Mouse (Mus musculus): ENCODE measurements around the gene Vash1. TPM values are rescaled to one million over a fixed set of nuclear protein-coding genes. Genes with fewer than 3 reads are reported as not detected.

The Vash1 gene
- polyA plus RNA-seq (2015; fragmentation: Nextera tagmentation; extraction: Ambion mirVana), result 6.4 and 6.8 TPM in 2 replicates

DNA sequence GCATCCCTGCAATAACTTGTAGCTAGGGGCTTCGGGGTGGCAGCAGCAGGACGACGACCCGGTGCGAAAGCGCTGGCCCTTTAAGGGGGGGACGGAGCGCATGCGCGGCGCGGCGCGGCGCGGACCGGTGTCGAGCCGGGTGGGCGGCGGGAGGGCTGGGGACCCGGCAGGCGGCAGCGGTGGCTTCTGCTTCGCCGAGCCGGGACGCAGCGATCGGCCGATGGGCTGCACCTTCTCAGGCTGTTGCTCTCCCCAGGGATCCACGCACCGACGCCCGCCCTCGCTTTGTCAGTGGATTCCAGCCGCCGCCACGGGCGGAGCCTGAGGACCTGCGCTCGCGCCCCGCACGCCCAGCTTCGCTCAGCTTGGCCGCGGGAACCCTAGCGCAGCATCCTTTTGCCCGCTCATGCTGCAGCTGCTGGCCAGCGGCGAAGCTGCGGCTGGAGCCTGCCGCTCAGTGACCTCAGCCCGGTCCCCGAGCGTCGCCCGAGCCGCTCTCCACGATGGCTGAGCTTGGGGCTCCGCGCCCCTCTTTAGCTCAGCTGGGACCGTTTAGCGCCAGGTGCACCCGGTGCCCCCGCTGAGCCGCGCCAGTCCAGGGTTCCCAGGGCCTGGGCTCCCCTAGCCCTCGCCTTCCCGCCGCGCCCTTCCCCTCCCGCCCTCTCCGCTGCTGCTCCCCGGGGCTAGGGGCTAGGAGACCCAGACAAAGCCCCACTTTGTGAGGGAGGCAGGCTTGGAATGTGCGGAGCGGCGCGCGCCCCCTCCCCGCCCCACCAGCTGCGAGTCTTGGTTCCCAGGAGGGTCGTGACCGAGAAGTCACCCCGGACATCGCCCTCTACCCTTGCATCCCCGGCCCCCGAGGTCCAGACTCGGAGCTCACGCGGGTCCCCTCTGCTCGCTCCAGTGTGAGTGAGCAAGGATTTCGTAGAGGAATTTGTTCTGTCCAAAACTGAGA, at the start of gene Vash1:
TSS of gene Vash1 (plus strand) at position 110 of the 955 bp plus-strand sequence.
- H3K36me3 ChIP-seq (ENCODE audit: insufficient read depth, low read length), result no peaks in the 10 kb centered on the region
- H3K9me3 ChIP-seq (replicated peaks; ENCODE audit: low read length), result no peaks in the 10 kb centered on the region; the same call in 1 of the 2 replicates
- H3K4me3 ChIP-seq (replicated peaks; ENCODE audit: low read depth, low read length), result peak within 1 kb of the TSS; percentile 70
- no peak for TF ChIP-seq CTCF (IDR thresholded peaks at IDR 0.05; ENCODE audit: low read depth)
- peaks cover 13% of the 10 kb centered on the region; the same call in 1 of the 2 replicates for H3K4me1 ChIP-seq (replicated peaks; ENCODE audit: insufficient read depth, low read length)
- peak; percentile 71 for DNase-seq (ENCODE audit: low spot score)
- peak within 1 kb of the TSS; percentile 72 for H3K9ac ChIP-seq (ENCODE audit: low read depth, low read length)
- H3K4me2 ChIP-seq (ENCODE audit: low read length), result peak within 1 kb of the TSS; percentile 100
- peak; percentile 55; the same call in 1 of the 2 replicates for ATAC-seq (replicated peaks; ENCODE audit: low FRiP score, low read depth)
- under 1% methylated on average over 90 of the region's 94 CpGs for WGBS
- peak within 1 kb of the TSS; percentile 44; the same call in 1 of the 2 replicates for H3K27ac ChIP-seq
- H3K27me3 ChIP-seq (ENCODE audit: insufficient read depth, low read length), result no peaks in the 10 kb centered on the region

DNA sequence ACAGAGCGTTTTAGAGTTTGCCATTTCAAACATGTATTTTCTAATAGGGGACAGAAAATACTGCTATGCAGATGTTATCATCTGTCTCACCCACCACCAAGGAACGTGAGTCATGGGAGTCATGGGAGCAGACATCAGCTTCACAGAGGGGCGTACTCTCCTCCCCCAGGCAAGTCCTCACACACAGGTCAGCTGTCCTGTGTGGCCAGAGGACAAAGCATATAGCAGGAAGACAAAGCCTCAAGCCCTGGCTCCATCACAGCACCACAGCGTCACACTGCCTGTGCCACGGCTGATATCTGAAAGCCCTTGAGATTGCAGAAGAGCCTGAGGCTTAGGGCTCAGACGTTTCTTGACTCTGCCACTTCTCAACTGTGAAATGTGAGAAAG, 49.7 kb upstream of the Vash1 start:
- Histone ChIP-seq H3K27me3 (ENCODE audit: insufficient read depth, low read length) (no peaks in the 10 kb centered on the region), H3K4me2 (ENCODE audit: low read length) (no peak overlapping the region), H3K9ac (ENCODE audit: low read depth, low read length) (no peak overlapping the region), H3K36me3 (ENCODE audit: insufficient read depth, low read length) (no peaks in the 10 kb centered on the region), H3K9me3 (replicated peaks; ENCODE audit: low read length) (no peaks in the 10 kb centered on the region), H3K4me1 (replicated peaks; ENCODE audit: insufficient read depth, low read length) (no peaks in the 10 kb centered on the region), H3K4me3 (replicated peaks; ENCODE audit: low read depth, low read length) (no peak overlapping the region), H3K27ac (no peak overlapping the region)
- DNase-seq (ENCODE audit: low spot score), result no peak
- TF ChIP-seq CTCF (IDR thresholded peaks at IDR 0.05; ENCODE audit: low read depth), result no peak
- ATAC-seq (replicated peaks; ENCODE audit: low FRiP score, low read depth), result no peak
- WGBS, result 48% methylated on average over 6 of the region's 6 CpGs

DNA sequence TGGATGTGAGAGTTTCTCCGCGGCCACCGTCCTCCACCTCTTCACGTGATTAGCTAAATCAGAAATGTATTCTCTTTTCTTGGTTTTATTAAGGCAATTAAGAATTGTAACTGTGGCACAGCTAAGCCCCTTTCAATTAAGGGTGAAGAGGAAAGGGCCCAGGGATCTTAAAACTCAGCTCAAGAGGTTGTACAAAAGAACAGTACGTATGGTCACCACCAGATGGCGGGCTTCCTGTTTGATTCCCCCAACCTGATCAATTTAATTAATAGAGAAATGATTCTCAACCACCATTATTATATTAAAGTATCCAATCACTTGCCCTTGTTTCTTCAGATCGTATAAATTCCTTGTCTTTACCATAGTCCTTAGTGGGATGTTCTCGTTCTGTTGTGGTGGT, 36.7 kb upstream of the Vash1 start:
- no peaks in the 10 kb centered on the region for H3K4me1 ChIP-seq (replicated peaks; ENCODE audit: insufficient read depth, low read length)
- H3K27me3 ChIP-seq (ENCODE audit: insufficient read depth, low read length), result no peaks in the 10 kb centered on the region
- peak; percentile 71 for TF ChIP-seq CTCF (IDR thresholded peaks at IDR 0.05; ENCODE audit: low read depth)
- H3K27ac ChIP-seq, result no peak overlapping the region
- 47% methylated on average over 8 of the region's 8 CpGs for WGBS
- no peaks in the 10 kb centered on the region for H3K36me3 ChIP-seq (ENCODE audit: insufficient read depth, low read length)
- no peak overlapping the region for H3K4me2 ChIP-seq (ENCODE audit: low read length)
- DNase-seq (ENCODE audit: low spot score) (peak; percentile 54), ATAC-seq (replicated peaks; ENCODE audit: low FRiP score, low read depth) (no peak)
- H3K4me3 ChIP-seq (replicated peaks; ENCODE audit: low read depth, low read length), result no peak overlapping the region
- no peaks in the 10 kb centered on the region for H3K9me3 ChIP-seq (replicated peaks; ENCODE audit: low read length)
- no peak overlapping the region for H3K9ac ChIP-seq (ENCODE audit: low read depth, low read length)

DNA sequence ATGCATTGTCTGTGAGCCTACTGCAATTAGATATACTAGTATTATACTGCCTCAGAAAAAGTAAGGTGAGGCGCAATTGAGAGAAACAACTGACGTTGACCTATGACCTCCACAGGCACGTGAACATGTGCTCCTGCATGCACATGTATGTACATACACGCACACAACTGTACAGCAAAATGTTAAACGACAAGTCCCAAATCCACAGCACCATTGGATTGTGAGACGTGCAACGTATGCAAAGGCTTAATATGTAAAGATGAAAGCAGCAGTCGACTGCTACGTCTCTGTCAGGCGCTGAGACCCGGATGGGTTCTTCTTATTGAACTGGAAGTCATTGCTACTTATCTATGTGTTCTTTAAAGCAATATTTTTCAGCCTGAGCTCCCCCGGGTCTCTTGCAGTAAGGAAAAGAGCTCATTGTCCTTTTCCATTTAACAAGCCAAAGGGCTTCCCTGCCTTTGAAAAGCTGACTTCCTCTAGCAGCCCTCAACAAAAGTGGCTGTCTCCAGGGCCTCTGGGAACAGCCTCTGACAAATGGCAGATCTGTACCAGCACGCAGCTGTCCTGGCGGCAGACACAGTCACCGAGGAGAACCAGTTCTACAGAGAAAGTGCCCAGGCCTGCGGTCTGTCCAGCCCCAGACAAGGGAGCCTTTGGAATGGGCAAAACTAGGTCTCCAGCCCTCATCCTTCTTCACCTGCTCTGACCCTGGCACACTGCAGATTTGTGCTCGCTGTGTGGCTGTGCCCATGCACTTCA, 33.8 kb upstream of the Vash1 start:
- H3K36me3 ChIP-seq (ENCODE audit: insufficient read depth, low read length), result no peaks in the 10 kb centered on the region
- no peaks in the 10 kb centered on the region for H3K27me3 ChIP-seq (ENCODE audit: insufficient read depth, low read length)
- H3K4me1 ChIP-seq (replicated peaks; ENCODE audit: insufficient read depth, low read length), result no peaks in the 10 kb centered on the region
- no peak for DNase-seq (ENCODE audit: low spot score)
- 72% methylated on average over 17 of the region's 17 CpGs for WGBS
- no peaks in the 10 kb centered on the region for H3K9me3 ChIP-seq (replicated peaks; ENCODE audit: low read length)
- H3K9ac ChIP-seq (ENCODE audit: low read depth, low read length), result no peak overlapping the region
- no peak for TF ChIP-seq CTCF (IDR thresholded peaks at IDR 0.05; ENCODE audit: low read depth)
- H3K27ac ChIP-seq, result no peak overlapping the region
- no peak for ATAC-seq (replicated peaks; ENCODE audit: low FRiP score, low read depth)
- no peak overlapping the region for H3K4me3 ChIP-seq (replicated peaks; ENCODE audit: low read depth, low read length)
- H3K4me2 ChIP-seq (ENCODE audit: low read length), result no peak overlapping the region

DNA sequence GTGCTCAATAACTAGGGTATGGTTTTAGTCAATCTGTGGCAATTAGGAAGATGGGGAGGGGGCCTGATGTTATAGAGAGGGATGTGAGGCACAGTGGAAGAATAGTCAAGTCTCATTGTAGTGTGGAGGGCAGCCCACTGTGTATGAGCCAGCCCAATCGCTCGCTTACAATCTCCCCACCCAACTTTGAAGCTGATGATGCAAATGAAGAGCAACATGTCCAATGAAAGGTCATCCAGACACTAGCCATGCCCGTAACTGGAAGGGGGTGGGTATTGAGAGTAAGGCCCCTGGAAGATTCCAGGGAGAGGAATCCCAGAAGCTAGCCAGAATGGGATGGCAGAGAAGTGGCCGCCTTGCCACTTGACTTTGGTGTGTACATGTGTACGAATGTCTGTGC, 33.0 kb upstream of the Vash1 start:
- TF ChIP-seq CTCF (IDR thresholded peaks at IDR 0.05; ENCODE audit: low read depth), result no peak
- ATAC-seq (replicated peaks; ENCODE audit: low FRiP score, low read depth) (no peak), DNase-seq (ENCODE audit: low spot score) (no peak)
- Histone ChIP-seq H3K27ac (no peak overlapping the region), H3K4me3 (replicated peaks; ENCODE audit: low read depth, low read length) (no peak overlapping the region), H3K9ac (ENCODE audit: low read depth, low read length) (no peak overlapping the region), H3K36me3 (ENCODE audit: insufficient read depth, low read length) (no peaks in the 10 kb centered on the region), H3K9me3 (replicated peaks; ENCODE audit: low read length) (no peaks in the 10 kb centered on the region), H3K27me3 (ENCODE audit: insufficient read depth, low read length) (no peaks in the 10 kb centered on the region), H3K4me1 (replicated peaks; ENCODE audit: insufficient read depth, low read length) (no peaks in the 10 kb centered on the region), H3K4me2 (ENCODE audit: low read length) (no peak overlapping the region)
- WGBS, result 92% methylated on average over 5 of the region's 5 CpGs

DNA sequence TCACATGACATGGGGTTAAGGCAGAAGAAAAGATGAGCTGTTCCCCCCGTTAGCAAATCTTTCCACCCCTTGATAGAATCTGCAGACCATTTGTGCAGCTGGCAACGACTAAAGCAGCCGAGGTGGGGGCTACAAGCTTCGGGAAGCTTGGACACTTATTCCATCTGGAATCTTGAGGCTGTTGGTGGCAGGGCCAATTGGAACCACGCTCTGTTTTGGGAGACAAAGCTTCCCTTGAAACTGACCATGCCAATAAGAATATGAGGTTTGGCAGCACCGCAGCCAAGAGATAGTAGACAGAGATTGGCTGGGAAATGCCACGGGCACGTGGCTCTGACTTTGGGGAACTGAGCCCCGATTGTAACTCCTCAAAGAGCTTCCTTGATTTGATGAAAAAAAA, 31.7 kb upstream of the Vash1 start:
- no peak overlapping the region for H3K4me3 ChIP-seq (replicated peaks; ENCODE audit: low read depth, low read length)
- H3K9me3 ChIP-seq (replicated peaks; ENCODE audit: low read length), result no peaks in the 10 kb centered on the region
- ATAC-seq (replicated peaks; ENCODE audit: low FRiP score, low read depth) (no peak), DNase-seq (ENCODE audit: low spot score) (no peak)
- no peak overlapping the region for H3K27ac ChIP-seq
- H3K27me3 ChIP-seq (ENCODE audit: insufficient read depth, low read length), result no peaks in the 10 kb centered on the region
- no peaks in the 10 kb centered on the region for H3K36me3 ChIP-seq (ENCODE audit: insufficient read depth, low read length)
- no peak overlapping the region for H3K9ac ChIP-seq (ENCODE audit: low read depth, low read length)
- 55% methylated on average over 9 of the region's 9 CpGs for WGBS
- H3K4me1 ChIP-seq (replicated peaks; ENCODE audit: insufficient read depth, low read length), result no peaks in the 10 kb centered on the region
- no peak overlapping the region for H3K4me2 ChIP-seq (ENCODE audit: low read length)
- no peak for TF ChIP-seq CTCF (IDR thresholded peaks at IDR 0.05; ENCODE audit: low read depth)

All from kidney, postnatal 0 days (tissue).